Mouse (Mus musculus): ENCODE measurements around the gene Olfr417. TPM values are rescaled to one million over a fixed set of nuclear protein-coding genes. Genes with fewer than 3 reads are reported as not detected.

The Olfr417 gene
- total and polyA plus RNA-seq, 2 experiments from 2014 or later: not detected

GRCm38 (mm10) chr1:174390746-174391145 is 25.8 kb downstream of the Olfr417 start, which contains the start of gene Olfr248:
Olfr248 (plus strand) TSS chr1:174391046.
- Histone ChIP-seq H3K4me2 (ENCODE audit: low read depth, low read length, poor library complexity, severe bottlenecking) (no peak within 1 kb of the TSS), H3K27me3 (ENCODE audit: insufficient read depth, low read length) (no peaks in the 10 kb centered on the region), H3K36me3 (ENCODE audit: insufficient read depth, low read length) (no peaks in the 10 kb centered on the region), H3K9me3 (ENCODE audit: low read length) (no peaks in the 10 kb centered on the region), H3K4me3 (ENCODE audit: low read depth, low read length) (no peak within 1 kb of the TSS), H3K9ac (replicated peaks; ENCODE audit: low read length, poor library complexity, severe bottlenecking) (no peak within 1 kb of the TSS), H3K4me1 (ENCODE audit: insufficient read depth, low read length) (no peaks in the 10 kb centered on the region), H3K27ac (ENCODE audit: low read depth, low read length) (no peak within 1 kb of the TSS)
- DNase-seq (ENCODE audit: low spot score) (no peak), ATAC-seq (ENCODE audit: low FRiP score) (no peak)
- TF ChIP-seq CTCF (IDR thresholded peaks at IDR 0.05): no peak
- WGBS: 94% methylated on average over 2 of the region's 2 CpGs

GRCm38 (mm10) chr1:174422959-174423358 is 58.0 kb downstream of the Olfr417 start:
- Histone ChIP-seq H3K27me3 (ENCODE audit: insufficient read depth, low read length) (no peaks in the 10 kb centered on the region), H3K4me3 (ENCODE audit: low read depth, low read length) (no peak overlapping the region), H3K36me3 (ENCODE audit: insufficient read depth, low read length) (no peaks in the 10 kb centered on the region), H3K9ac (replicated peaks; ENCODE audit: low read length, poor library complexity, severe bottlenecking) (no peak overlapping the region), H3K4me1 (ENCODE audit: insufficient read depth, low read length) (no peaks in the 10 kb centered on the region), H3K9me3 (ENCODE audit: low read length) (no peaks in the 10 kb centered on the region), H3K4me2 (ENCODE audit: low read depth, low read length, poor library complexity, severe bottlenecking) (no peak overlapping the region), H3K27ac (ENCODE audit: low read depth, low read length) (no peak overlapping the region)
- ATAC-seq (ENCODE audit: low FRiP score) (no peak), DNase-seq (ENCODE audit: low spot score) (no peak)
- WGBS: 87% methylated on average over 4 of the region's 4 CpGs
- TF ChIP-seq CTCF (IDR thresholded peaks at IDR 0.05): no peak

- Histone ChIP-seq H3K27me3 (ENCODE audit: insufficient read depth, low read length) (no peaks in the 10 kb centered on the region), H3K27ac (ENCODE audit: low read depth, low read length) (no peak within 1 kb of the TSS), H3K4me1 (ENCODE audit: insufficient read depth, low read length) (no peaks in the 10 kb centered on the region), H3K36me3 (ENCODE audit: insufficient read depth, low read length) (no peaks in the 10 kb centered on the region), H3K9me3 (ENCODE audit: low read length) (no peaks in the 10 kb centered on the region), H3K4me2 (ENCODE audit: low read depth, low read length, poor library complexity, severe bottlenecking) (no peak within 1 kb of the TSS), H3K4me3 (ENCODE audit: low read depth, low read length) (no peak within 1 kb of the TSS), H3K9ac (replicated peaks; ENCODE audit: low read length, poor library complexity, severe bottlenecking) (no peak within 1 kb of the TSS)
- 58% methylated on average over 1 of the region's 1 CpGs for WGBS
- no peak for ATAC-seq (ENCODE audit: low FRiP score)
- TF ChIP-seq CTCF (IDR thresholded peaks at IDR 0.05): no peak
- no peak for DNase-seq (ENCODE audit: low spot score)
Observed at GRCm38 (mm10) chr1:174423764-174424163, 58.8 kb downstream of the Olfr417 start, which contains the start of gene Olfr414. Olfr414 (plus strand) TSS chr1:174424064.

Other genes starting within 250 kb of the Olfr417 start
- not detected in 2 replicates for gene Olfr231, start 244.0 kb upstream of the Olfr417 start, total RNA-seq (2014; rRNA removed)
- gene Olfr231, start 244.0 kb upstream of the Olfr417 start, polyA plus RNA-seq (2015; fragmentation: Nextera tagmentation; extraction: Ambion mirVana): not detected in 2 replicates
- gene Olfr424, start 233.6 kb upstream of the Olfr417 start, total RNA-seq (2014; rRNA removed): not detected in 2 replicates
- gene Olfr424, start 233.6 kb upstream of the Olfr417 start, polyA plus RNA-seq (2015; fragmentation: Nextera tagmentation; extraction: Ambion mirVana): not detected in 2 replicates
- not detected in 2 replicates for gene Olfr420, start 209.5 kb upstream of the Olfr417 start, total RNA-seq (2014; rRNA removed)
- not detected in 2 replicates for gene Olfr420, start 209.5 kb upstream of the Olfr417 start, polyA plus RNA-seq (2015; fragmentation: Nextera tagmentation; extraction: Ambion mirVana)
- gene Spta1, start 192.3 kb upstream of the Olfr417 start, total RNA-seq (2014; rRNA removed): 0.16 and 0.19 TPM in 2 replicates
- 0.04 TPM in 1 of 2 replicates, not detected in the other for gene Spta1, start 192.3 kb upstream of the Olfr417 start, polyA plus RNA-seq (2015; fragmentation: Nextera tagmentation; extraction: Ambion mirVana)
- not detected in 2 replicates for gene Olfr419, start 113.1 kb upstream of the Olfr417 start, total RNA-seq (2014; rRNA removed)
- not detected in 2 replicates for gene Olfr419, start 113.1 kb upstream of the Olfr417 start, polyA plus RNA-seq (2015; fragmentation: Nextera tagmentation; extraction: Ambion mirVana)
- not detected in 2 replicates for gene Mptx1, start 34.6 kb upstream of the Olfr417 start, total RNA-seq (2014; rRNA removed)
- gene Mptx1, start 34.6 kb upstream of the Olfr417 start, polyA plus RNA-seq (2015; fragmentation: Nextera tagmentation; extraction: Ambion mirVana): not detected in 2 replicates
- not detected in 2 replicates for gene Olfr248, start 25.9 kb downstream of the Olfr417 start, total RNA-seq (2014; rRNA removed)
- gene Olfr248, start 25.9 kb downstream of the Olfr417 start, polyA plus RNA-seq (2015; fragmentation: Nextera tagmentation; extraction: Ambion mirVana): not detected in 2 replicates
- gene Olfr414, start 58.9 kb downstream of the Olfr417 start, total RNA-seq (2014; rRNA removed): not detected in 2 replicates
- gene Olfr414, start 58.9 kb downstream of the Olfr417 start, polyA plus RNA-seq (2015; fragmentation: Nextera tagmentation; extraction: Ambion mirVana): not detected in 2 replicates
- gene Olfr220, start 77.0 kb downstream of the Olfr417 start, total RNA-seq (2014; rRNA removed): not detected in 2 replicates
- not detected in 2 replicates for gene Olfr220, start 77.0 kb downstream of the Olfr417 start, polyA plus RNA-seq (2015; fragmentation: Nextera tagmentation; extraction: Ambion mirVana)
- 19.9 and 25.3 TPM in 2 replicates for gene Fmn2, start 136.7 kb downstream of the Olfr417 start, total RNA-seq (2014; rRNA removed)
- 6.0 and 8.2 TPM in 2 replicates for gene Fmn2, start 136.7 kb downstream of the Olfr417 start, polyA plus RNA-seq (2015; fragmentation: Nextera tagmentation; extraction: Ambion mirVana)